Mouse (Mus musculus): ENCODE data around the gene Eif3j1. TPM values are rescaled to one million over a fixed set of nuclear protein-coding genes. Genes with fewer than 3 reads are reported as not detected.

Gene Eif3j1
- polyA plus RNA-seq (2014; fragmentation: Illumina TruSeq; extraction: RNeasy Lipid Tissue Mini Kit (QIAGEN cat#74804); ENCODE audit: low read depth, low replicate concordance), result 68.8 TPM

GRCm38 (mm10) chr2:122027862-122028755, at the start of gene Eif3j1:
TSS of gene Eif3j1 (plus strand) at chr2:122028546.

Other genes starting within 250 kb of the Eif3j1 start
- not detected for gene Frmd5, start 221.5 kb upstream of the Eif3j1 start, polyA plus RNA-seq (2014; fragmentation: Illumina TruSeq; extraction: RNeasy Lipid Tissue Mini Kit (QIAGEN cat#74804); ENCODE audit: low read depth, low replicate concordance)
- 182 TPM for gene Casc4, start 161.6 kb upstream of the Eif3j1 start, polyA plus RNA-seq (2014; fragmentation: Illumina TruSeq; extraction: RNeasy Lipid Tissue Mini Kit (QIAGEN cat#74804); ENCODE audit: low read depth, low replicate concordance)
- gene Ctdspl2, start 72.5 kb upstream of the Eif3j1 start, polyA plus RNA-seq (2014; fragmentation: Illumina TruSeq; extraction: RNeasy Lipid Tissue Mini Kit (QIAGEN cat#74804); ENCODE audit: low read depth, low replicate concordance), result 41.4 TPM
- gene Mageb3, start 72.5 kb upstream of the Eif3j1 start, polyA plus RNA-seq (2014; fragmentation: Illumina TruSeq; extraction: RNeasy Lipid Tissue Mini Kit (QIAGEN cat#74804); ENCODE audit: low read depth, low replicate concordance), result not detected
- 7.3 TPM for gene Spg11, start 89.8 kb downstream of the Eif3j1 start, polyA plus RNA-seq (2014; fragmentation: Illumina TruSeq; extraction: RNeasy Lipid Tissue Mini Kit (QIAGEN cat#74804); ENCODE audit: low read depth, low replicate concordance)
- gene B2m, start 119.1 kb downstream of the Eif3j1 start, polyA plus RNA-seq (2014; fragmentation: Illumina TruSeq; extraction: RNeasy Lipid Tissue Mini Kit (QIAGEN cat#74804); ENCODE audit: low read depth, low replicate concordance), result 1,651 TPM
- not detected for gene Trim69, start 132.2 kb downstream of the Eif3j1 start, polyA plus RNA-seq (2014; fragmentation: Illumina TruSeq; extraction: RNeasy Lipid Tissue Mini Kit (QIAGEN cat#74804); ENCODE audit: low read depth, low replicate concordance)
- not detected for gene Patl2, start 157.6 kb downstream of the Eif3j1 start, polyA plus RNA-seq (2014; fragmentation: Illumina TruSeq; extraction: RNeasy Lipid Tissue Mini Kit (QIAGEN cat#74804); ENCODE audit: low read depth, low replicate concordance)
- not detected for gene Terb2, start 157.7 kb downstream of the Eif3j1 start, polyA plus RNA-seq (2014; fragmentation: Illumina TruSeq; extraction: RNeasy Lipid Tissue Mini Kit (QIAGEN cat#74804); ENCODE audit: low read depth, low replicate concordance)
- gene Sord, start 206.2 kb downstream of the Eif3j1 start, polyA plus RNA-seq (2014; fragmentation: Illumina TruSeq; extraction: RNeasy Lipid Tissue Mini Kit (QIAGEN cat#74804); ENCODE audit: low read depth, low replicate concordance), result 1,026 TPM